Mouse (Mus musculus): ENCODE data around the gene Dpm3.

Gene Dpm3

DNA sequence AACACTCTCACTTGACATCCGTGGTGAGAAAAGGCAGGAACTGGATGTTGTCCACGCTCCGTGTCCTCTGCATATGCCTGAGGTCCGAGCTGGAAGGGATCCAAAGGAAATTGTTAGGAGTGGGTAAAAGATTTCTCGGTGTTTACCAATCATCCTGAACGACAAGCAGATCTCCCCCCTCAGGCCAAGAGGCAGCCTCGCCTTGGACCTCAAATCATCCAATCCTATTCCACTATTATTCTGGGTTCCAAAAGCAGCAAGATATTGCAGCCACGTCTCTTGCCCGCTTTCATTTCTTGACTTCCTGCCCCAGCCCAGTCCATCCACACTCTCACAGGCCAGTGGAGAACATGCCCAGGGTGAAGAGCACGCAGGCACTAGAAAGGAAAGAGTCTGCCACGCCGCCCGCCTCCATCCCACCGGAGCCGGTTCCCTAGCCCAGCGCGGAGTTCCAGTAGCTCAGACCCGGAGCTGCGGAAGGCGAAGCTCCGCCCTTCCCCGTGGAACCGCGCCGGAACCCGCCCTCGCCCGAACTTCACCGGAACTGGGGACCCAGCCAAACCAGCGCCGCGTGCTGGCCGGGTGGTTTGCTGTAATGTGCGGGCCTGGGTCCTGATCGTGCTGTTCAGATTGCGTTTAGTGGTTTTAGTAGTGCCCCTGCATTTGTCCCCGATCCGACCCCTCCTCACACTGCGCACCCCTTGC, 11.0 kb downstream of the Dpm3 start, which contains the start of gene Slc50a1:
Gene Slc50a1 (minus strand): TSS at position 520 of the 705 bp plus-strand sequence.
- DNase-seq (ENCODE audit: low read depth), result peak; percentile 79

- no peak for DNase-seq (ENCODE audit: low read depth)
Measured at GRCm38 (mm10) chr3:89270891-89271290, 11.7 kb downstream of the Dpm3 start.

DNA sequence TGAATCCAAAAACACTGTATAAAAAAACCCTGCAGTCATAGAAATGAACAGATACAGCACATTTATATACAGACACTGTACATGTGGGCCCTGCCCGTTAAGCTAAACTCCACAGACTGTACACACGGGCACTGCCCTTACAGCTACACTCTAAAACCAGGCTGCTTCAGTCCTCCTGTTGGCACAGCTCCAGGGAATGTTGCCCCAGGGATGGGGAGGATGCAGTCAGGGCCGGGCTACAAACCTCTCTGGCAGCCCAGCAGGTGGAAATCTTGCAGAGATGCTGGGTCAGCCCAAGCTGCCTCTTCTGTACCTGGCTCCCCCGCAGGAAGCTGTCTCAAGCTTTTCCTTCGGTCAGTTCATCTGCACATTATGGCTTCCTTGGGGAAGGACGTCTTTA, 12.6 kb downstream of the Dpm3 start:
- DNase-seq (ENCODE audit: low read depth), result no peak

DNA sequence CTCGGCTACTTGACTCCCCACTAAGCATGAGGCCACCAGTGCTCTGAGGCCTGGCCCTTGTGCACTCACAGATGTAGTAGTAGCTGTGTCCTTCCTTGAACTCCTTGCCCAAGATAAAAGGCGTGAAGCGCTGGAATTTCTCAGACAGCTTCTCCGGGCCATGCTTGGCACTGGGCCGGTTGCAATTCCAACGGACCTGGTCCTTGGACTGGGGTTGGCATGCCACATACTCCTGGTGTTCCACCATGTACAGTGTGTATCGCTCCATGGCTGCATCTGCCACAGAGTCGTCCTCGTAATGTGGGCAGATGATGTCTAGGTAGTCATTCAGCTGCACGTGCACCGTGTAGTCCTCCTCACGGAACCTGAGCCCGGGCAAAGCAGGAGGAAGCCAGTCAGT, 16.9 kb downstream of the Dpm3 start:
- DNase-seq (ENCODE audit: low read depth), result no peak

DNA sequence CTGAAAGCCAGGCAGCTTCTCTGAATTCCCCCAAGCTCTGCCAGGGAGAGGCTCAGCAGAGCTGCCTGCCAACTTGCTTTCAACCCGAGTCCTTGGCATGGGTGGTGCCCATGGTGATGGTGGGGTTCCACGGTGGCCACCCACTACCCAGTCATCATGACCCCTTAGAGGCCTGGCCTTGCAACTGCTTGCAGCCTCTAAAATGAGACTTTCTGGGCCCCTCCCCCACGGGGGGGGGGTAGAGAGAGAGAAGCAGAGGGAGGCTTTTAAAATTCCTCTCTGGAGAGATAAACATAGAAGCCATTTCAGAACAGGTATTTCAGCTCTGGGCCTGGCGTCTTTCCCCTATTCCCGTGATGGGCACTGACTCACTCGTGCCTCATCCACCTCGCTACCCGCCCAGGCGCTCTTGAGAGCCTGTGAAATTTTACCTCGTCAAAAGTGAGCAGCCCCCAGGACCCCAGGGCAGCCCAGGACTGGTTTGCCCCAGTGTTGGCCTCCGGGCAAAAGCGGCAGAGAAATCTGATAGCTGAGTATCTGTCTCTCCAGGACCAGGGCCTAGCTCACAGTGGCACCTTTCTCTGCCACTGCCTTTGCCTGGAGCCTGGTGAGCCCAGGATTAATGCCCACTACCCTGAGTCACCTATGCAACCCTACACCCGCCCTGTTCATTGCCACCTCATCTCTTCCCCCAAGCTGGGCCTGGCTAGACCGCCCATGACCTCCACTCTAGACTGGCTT, 18.3 kb downstream of the Dpm3 start:
- DNase-seq (ENCODE audit: low read depth), result no peak

GRCm38 (mm10) chr3:89278107-89278506, 18.9 kb downstream of the Dpm3 start:
- no peak for DNase-seq (ENCODE audit: low read depth)

DNA sequence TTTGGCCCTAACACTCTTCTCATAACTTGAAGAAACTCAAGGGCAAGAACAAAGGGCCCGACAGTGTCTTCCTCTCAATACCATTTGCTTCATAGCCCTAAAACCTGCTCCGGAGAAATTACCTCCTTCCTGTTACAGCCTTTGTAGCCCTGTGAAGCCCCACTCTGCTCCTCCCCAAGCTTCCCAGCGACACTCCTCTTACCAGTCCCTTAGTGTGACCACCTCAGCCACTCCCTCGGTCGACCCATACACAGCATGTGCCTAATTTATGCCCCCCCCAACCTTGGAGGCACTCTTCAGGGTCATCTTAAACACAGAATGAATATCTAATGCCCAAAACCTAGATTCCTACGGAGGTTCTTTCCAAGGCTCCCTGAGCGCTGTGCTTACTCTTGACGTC, 19.5 kb downstream of the Dpm3 start:
- no peak for DNase-seq (ENCODE audit: low read depth)

- DNase-seq (ENCODE audit: low read depth), result peak; percentile 58
Measured at GRCm38 (mm10) chr3:89279153-89279890, 20.2 kb downstream of the Dpm3 start.

DNA sequence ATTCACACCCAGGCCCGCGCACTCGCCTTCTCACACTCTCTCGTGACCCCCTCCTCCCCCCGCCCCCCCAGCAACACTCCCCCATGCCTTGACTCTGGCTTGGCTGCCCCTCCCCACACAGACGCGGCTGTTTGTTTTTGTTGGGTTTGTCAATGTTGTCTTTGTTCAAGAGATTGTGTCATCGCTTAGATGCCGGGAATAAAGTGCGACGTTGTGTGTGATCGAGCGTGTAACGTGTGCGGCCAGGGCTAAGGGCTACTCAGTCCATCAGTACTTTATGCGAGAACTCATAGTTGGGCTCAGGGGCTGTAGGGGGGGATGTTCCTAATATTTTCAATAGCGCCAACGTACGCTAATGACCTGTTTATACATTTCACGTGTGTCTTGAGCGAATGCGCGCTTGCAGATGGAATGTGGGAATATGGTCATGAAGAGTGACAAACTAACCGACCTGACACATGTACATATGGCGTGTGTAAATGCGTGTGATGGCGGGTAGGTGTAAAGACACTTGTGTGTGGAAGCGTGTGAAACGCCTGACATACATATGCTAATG, 21.0 kb downstream of the Dpm3 start:
- peak; percentile 46 for DNase-seq (ENCODE audit: low read depth)

DNA sequence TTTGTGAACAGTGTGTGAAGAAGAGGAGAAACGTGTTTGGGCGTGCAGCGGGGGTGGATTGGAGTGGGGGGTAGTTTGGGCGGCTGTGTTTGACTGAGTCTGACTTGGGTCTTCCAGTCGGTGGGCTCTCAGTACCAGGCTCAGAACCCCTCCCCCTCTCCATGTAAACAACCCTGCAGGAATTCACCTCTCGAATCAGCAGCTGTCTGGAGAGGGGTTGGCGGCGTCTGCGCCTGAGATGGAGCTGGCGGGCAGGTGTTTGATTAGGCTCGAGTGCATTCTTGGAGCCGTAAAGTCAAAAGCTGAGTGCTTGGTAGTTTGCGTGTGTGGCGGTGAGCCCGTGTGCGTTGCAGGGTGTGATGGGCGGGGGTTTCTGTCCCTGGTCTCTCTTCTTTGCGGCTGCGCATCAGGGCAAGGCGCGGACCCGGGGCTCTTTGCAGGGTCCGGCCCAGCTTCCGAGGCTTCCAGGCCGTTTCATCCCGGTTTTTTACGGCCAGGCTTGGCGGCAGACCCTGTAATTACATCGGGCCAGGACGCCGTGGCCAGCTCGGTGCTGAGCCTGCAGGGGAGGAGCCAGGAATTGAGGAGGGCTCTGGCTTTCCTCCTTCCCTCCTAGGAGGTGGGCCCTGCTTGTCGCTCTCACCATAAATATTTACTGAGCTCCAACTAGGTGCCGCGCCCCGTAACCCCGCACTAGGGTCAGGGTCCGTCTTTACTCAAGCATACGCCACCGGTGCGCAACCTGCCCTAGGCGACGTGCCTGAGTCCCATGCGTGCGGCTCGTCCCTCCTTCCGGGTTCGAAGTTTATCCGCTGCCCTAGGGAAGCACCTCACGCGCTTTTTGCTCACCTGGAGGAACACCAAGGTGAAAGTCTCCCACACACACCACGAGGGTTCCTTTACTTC, 21.7 kb downstream of the Dpm3 start, which contains the start of gene Efna1:
Gene Efna1 (minus strand): TSS at position 537 of the 906 bp plus-strand sequence.
- DNase-seq (ENCODE audit: low read depth), result peak; percentile 53

GRCm38 (mm10) chr3:89281579-89282290, 22.6 kb downstream of the Dpm3 start:
- peak; percentile 91 for DNase-seq (ENCODE audit: low read depth)

GRCm38 (mm10) chr3:89282291-89282643, 23.1 kb downstream of the Dpm3 start:
- DNase-seq (ENCODE audit: low read depth), result no peak

GRCm38 (mm10) chr3:89284261-89284660, 25.1 kb downstream of the Dpm3 start:
- DNase-seq (ENCODE audit: low read depth), result no peak

- DNase-seq (ENCODE audit: low read depth), result no peak
Measured at GRCm38 (mm10) chr3:89285526-89285925, 26.4 kb downstream of the Dpm3 start.

- no peak for DNase-seq (ENCODE audit: low read depth)
Measured at GRCm38 (mm10) chr3:89287286-89287685, 28.1 kb downstream of the Dpm3 start.

DNA sequence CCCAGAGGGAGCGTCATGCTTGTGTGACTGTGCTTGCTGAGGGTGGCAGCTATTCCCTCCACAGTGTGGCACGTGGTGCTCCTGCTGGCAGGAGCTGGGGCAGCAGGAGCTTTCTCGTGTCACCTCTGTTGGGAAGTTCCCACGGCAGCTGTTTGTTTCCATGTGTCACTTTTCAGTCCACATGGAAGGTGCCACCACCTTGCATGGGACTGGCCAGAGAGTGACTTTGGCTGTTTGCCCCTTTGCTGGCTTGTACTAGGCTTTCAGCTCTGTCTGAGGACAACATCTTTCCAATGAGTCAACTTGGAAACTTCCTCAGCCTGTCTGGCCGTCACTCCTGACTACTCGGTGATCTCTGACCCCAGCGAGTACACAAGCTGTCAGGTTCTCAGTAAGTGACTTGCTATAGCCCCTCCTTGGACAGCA, 29.4 kb downstream of the Dpm3 start:
- no peak for DNase-seq (ENCODE audit: low read depth)

- DNase-seq (ENCODE audit: low read depth), result no peak
Measured at GRCm38 (mm10) chr3:89291874-89292273, 32.7 kb downstream of the Dpm3 start.

- DNase-seq (ENCODE audit: low read depth), result no peak
Measured at GRCm38 (mm10) chr3:89292303-89292702, 33.1 kb downstream of the Dpm3 start.

DNA sequence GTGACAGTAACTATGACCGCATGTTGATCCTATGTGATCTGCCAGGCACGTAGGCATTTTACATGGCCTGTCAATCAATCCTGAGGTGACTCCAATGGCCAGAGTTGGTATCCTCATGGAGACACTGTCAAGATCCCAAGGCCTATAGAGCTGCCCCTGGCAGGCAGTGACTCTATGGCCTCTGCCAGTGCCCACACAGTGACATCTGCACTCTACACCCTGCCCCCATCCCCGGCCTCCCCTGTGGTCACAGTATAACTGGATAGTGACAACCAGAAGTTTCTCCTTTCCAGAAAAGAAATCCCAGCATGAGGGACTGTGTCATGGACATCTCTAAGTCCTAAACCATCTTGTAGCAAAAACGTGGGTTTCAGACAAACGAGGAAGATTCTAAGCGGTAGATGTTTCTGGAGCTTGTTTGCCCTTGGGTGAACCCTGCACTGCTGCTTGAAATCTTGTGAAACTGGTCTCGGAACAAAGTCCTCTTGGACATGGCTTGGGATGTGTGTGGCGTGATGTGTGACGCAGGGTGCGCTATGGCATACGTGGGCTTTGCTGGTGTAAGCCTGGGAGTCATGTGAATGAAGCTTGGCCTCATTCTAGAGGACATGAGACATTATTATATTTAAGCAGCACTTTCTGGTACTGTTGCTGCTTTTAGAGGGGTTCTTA, 34.2 kb downstream of the Dpm3 start:
- DNase-seq (ENCODE audit: low read depth), result no peak

DNA sequence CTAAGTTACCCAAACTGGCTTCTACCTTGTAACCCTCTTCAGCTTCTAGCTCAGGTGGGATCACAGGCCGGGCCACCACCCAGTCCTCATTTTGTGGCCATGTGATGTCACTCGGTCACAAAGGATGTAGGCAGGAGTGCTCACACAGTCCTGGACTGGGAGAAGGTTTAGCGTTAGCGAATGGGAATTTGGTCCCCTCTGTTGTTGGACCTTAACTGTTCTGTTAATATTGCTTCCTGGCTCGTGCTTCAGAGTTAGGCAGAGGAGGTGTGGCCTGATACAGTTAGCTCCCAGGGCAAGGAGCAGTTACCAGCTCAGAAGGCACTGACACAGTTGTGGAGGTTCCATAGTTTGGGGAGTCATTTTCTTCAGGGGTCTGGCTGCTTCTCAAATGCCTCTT, 35.0 kb downstream of the Dpm3 start:
- DNase-seq (ENCODE audit: low read depth), result no peak

Measured in naive thymus-derived CD4-positive, alpha-beta T cell, adult 2 months (primary cell).